Mouse (Mus musculus): ENCODE measurements around the gene Cpeb4.
A peak's percentile ranks its signal among the peaks of the same experiment; 100 is the strongest.

The Cpeb4 gene

DNA sequence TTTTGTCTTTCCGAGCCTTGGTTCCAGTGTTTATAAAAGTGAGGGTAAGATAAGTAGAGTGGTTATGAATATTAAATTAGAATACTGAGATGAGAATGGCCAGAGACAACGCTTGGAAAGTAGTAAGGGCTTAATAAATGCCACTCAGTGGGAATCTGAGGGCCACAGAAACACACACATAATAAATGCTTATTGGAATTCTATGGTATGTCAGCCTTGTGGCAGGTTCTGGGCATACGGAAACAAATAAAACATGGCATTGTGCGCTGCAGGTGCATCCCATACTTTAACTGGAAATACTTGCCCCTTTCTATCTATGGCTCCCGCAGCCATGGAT lies 24.6 kb upstream of the Cpeb4 start:
- DNase-seq, result no peak

DNA sequence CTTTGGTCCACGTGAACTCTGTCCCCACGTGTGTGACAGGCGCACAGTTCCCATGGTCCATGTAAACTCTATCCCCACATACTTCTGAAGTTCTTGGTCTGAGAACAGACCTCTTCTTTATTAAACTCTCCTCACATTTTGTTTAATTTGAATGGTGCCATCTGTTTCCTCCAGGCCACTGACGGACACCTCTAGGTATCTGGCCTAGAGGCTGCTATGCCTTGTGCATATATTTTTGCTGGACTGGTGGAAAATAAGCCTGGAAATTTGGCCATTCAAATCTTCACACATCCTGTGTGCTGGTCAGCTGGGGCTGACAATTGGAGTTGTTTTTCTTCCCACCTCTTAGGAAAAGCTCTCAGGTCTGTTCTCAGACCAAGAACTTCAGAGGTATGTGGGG lies 23.3 kb upstream of the Cpeb4 start:
- DNase-seq, result no peak

DNA sequence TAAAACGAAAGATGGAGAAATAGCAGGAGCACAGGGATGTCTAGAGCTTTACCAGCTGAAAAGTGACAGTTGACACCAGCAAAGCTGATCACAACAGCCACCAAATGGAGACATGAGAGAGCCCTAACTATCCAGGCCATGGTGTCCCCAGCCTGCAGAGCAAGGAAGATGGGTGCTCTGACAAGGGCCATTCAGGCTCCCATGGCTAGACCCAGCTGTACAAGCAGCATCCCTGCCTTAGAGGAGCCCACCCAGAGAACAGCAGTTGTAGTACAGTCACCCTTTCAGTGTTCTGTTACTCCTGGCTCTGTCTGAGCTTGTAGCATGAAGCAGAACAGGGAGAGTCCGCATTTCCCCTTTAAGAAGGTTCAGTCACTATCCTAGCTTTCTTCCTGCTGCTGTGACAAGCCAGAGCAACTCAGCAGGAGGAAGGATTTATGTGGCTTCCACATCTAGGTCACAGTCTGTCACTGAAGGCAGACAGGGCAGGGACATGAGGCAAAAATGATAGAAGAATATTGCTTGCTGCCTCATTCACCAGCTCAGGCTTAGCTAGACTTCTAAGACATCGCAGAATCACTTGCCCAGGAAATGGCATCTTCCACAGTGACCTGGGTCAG lies 21.7 kb upstream of the Cpeb4 start:
- DNase-seq, result no peak

DNA sequence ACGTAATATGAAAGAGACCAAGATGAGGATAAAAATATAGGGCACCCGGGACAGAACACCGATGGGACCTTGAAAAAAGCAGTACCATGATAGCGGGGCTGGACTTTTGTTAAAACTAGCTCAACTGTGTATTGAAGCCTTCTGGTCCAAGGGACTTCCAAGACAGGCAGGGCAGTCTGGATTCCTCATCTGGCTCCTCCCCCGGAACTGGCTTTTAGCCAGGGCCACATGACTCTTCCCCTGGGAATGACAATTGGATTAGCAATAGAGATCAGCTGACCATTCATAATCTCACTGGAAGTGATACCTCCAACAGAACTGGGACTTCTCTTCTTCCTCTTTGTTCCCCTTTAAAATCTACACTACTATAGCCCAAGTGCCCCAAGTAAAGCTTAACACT lies 21.0 kb upstream of the Cpeb4 start:
- DNase-seq, result peak; percentile 61 to 64

DNA sequence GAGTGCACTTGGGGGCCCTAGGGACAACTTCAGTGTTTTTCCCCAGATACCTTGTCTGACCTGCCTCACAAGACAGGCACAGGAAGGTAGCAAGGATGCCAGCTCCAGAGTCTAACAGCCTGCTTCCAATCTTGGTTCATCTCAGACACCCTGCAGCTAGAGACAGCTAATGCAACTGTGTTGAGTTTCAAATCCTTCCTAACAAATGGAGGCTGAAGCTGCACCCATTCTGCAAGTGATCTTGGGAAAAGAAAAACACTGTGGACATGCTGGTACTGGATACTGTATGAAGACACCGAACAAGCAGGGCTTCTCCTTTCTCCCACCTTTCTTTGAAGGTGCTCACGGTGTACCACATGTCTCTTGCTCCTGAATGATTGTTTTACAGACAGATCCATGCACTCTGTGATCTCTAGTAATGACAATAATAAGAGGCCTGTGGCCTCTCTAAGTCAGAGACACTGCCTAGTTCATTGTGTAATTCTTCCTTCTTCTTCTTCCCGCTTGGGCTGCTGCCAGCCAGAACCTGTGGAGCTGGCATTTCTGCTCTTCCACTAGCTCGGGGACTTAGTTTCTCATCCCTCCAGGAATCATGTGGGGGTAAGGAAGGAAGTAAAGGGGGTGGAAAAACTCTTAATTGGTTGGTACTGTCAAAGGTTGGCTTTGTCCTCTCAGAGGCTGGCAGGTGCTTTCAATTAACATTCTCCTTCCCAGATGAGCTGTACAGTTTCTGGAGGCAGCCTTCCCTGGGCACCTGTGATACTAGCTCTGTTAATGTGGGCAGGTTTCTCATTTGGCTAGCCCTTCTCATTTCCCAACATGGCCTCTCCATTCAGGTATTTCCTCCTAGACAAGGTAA lies 20.1 kb upstream of the Cpeb4 start:
- DNase-seq, result peak; percentile 43 to 46

DNA sequence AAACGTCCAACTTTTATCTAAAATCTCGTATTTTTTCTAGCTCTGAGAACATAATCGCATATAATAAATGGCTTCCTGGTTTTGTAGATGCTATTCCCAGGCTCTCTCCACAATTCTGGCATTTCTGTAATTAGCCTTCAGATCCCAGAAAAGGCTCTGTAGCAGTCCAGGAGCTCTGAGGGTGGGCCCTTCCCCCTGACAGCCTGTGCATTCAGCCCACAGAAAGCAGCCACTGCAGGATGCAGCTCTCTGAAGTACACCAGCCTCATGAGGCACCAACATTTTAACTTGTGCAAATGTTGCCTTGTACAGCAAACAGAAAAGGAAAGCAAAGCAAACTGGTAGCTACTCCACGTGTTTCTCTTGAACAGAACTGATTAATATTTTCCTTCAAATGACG lies 17.1 kb upstream of the Cpeb4 start:
- DNase-seq, result no peak

DNA sequence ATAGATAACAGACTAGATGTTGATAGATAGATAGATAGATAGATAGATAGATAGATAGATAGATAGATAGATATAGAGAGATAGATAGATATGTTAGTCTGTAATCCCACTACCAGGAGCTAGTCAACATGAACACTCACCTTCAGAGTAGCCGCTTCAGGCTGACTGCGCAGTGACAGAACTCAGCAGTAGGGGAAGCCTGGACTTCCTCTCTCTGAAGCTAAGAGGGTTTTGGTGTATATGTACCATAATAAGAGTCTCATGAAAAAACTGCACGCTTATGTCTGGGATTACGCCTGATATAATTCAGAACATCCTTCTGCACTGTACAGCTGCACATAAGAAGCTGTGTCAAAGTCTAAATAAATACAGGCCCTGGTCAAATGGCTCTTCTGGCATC lies 14.5 kb upstream of the Cpeb4 start:
- no peak for DNase-seq

DNA sequence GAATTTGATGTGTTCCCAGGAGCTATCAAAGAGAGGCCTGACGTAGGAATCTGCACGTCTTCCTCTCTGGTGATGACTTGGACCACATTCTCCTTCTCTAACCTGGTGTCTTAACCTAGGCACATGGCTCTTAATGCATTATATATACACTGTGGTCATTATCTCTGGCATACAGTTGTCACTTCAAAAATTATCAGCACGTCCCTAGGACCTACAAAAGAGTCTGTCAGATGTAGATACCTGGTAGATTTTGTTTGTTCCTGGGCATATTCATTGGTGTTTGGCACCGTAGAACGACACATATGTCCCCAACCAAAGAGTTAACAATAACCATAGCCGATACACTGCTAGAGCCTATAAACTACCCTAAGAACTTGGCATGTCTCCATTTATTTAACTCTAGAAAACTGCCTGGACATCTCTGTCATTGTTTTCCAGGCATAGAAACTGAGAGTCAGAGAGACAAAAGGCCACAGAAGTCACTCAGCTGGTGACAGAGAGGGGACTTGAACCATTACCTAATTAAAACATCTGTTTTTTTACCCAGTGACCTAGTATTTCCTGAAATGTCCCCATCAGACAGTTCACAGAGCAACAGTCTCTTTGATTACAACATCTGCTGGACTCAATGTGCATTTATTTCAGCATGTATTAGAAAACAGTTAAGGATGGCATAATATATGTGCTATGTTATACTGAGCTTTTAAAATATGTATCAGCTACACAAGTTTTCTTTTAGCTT lies 10.7 kb upstream of the Cpeb4 start:
- no peak for DNase-seq

DNA sequence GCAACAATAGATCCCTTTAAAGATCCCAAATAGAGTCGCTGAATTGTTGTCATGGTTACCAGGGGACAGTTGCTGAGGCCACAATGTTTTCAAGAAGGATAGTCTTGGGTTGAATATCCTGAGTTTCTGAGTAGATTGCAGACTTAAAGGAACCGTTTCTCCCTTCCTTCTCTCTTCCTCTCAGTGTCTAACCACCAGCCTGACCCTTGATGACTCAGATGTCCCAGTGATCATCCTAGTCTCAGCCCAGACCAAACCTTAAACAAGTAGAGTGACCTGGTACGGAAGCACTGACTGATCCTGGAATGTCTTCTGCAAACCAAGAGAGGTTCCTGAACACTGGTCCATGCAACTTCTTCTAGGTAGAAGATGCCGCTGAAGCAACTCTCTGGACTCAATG lies 4.0 kb upstream of the Cpeb4 start:
- DNase-seq, result no peak

DNA sequence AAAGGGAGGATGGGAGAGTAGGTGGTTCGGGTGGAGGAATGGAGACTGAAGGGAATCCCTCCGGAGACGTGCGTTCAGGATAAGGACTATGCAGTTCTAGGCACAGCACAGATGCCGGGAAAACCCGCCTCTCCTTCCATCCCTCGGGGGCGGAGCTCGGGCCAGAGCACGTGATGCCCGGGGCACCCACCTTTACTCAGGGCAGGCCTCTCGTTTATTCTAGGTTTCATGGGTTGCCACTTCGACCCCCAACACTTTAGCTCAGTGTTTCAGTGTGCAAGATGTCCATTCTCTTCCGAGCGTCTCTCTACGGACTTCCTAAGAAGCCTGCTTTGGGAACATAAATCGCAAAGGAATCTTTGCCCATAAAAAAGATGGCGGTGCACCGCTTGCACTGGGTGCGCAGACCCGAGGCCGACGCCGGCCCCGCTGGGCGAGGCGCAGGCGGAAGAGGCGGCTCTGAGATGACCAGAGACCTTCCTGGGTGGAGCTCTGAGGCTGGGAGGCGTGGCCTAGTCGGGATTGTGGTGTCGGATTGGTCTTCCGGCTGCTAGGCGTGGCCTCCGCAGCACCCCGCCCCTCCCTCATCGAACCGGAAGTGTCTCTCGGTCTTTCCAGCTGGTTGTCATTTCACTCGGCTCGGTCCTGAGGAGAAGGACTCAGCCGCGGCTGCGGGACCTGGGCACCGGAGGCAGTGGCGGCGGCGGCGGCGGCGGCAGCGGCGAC lies 1.6 kb upstream of the Cpeb4 start:
- DNase-seq, result peak; percentile 99 to 100

DNA sequence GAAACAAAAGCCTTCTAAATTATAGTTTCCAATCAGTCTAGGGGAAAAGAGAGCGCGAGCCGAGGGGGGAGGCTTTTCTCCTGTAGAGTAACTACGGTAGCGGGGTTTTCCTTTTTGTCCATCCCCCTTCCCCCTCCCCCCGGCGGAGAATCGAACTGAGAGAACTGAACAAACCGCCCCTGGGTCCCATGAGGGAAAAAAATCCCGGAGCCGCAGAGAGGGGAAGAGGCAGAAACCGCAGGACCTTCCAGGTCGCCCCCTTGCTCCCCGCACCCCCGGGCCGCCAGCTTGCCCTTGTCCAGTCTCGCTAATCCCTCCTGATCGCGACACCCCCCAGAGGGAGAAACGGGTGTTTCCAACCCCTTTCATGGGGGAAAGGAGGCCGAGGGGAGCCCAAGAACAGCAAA lies 873 bp upstream of the Cpeb4 start:
- peak; percentile 47 to 58 for DNase-seq

DNA sequence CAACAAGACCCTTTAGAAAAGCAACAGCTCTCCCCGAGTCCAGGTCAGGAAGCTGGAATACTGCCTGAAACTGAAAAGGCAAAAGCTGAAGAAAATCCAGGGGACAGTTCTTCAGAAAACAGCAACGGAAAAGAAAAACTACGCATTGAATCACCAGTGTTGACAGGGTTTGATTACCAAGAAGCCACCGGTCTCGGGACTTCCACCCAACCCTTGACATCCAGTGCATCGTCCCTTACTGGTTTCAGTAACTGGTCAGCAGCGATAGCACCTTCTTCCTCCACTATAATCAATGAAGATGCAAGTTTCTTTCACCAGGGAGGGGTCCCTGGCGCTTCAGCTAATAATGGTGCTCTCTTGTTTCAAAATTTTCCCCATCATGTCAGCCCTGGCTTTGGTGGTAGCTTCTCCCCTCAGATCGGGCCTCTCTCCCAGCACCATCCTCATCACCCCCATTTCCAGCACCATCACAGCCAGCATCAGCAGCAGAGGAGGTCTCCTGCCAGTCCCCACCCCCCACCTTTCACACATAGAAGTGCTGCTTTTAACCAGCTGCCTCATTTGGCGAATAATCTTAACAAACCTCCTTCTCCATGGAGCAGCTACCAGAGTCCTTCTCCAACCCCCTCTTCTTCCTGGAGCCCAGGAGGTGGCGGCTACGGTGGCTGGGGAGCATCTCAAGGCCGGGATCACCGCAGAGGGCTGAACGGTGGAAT lies 693 bp downstream of the Cpeb4 start:
- DNase-seq, result no peak

DNA sequence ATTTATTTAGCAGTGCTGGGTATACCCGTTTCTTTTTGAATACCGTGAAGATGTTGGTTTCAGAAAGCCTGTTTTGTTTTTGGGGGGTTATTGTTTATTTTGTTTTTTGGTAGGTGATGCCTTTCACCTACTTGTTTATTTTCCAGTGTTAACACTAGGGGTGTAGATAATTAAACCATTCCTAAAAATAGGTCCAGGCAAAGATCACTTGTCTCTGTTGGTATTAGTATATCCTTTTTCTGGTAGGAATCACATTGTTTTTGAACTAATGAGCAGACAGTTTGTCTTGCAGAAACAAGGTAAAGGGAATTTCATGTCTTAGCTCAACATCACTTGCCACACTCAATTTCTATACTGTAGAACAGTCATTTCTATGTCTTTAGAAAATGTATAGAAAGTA lies 2.1 kb downstream of the Cpeb4 start:
- DNase-seq, result no peak

DNA sequence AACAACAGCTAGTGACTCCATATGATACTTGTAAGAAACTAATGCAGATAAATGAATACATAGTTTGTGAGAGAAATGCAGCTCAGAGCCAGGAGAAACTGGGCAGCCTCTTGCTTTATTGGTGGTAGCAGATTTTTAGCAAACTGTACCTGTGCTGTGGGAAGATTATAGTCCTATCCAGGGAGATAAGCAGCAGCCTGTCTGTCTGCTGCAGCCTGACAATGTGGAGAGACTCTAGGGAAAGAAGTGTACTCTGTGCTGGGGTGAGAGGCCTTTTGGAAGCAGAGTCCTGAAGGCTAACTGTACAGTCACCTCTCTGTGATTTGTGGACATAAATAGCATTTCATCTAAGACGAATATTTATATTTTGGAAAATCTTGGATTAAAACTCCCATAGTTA lies 11.7 kb downstream of the Cpeb4 start:
- no peak for DNase-seq

DNA sequence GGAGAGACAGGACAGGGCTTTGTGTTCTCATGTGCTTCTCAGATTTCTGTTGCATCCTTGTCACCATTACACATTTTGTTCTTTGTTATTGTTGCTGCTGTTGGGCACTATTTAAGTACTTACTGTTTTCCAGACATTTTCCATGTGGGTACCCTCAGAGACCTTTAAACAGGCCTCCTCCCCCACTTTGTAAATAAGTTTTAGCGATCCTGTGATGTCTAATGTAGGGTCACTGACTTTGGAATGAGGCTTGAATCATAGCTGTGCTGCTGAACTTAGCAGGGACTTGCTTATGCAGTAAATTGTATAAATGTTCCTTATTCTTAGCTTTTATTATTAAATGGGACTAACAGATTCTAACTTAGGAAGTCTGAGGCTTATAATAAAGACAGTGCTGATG lies 13.8 kb downstream of the Cpeb4 start:
- DNase-seq, result no peak

DNA sequence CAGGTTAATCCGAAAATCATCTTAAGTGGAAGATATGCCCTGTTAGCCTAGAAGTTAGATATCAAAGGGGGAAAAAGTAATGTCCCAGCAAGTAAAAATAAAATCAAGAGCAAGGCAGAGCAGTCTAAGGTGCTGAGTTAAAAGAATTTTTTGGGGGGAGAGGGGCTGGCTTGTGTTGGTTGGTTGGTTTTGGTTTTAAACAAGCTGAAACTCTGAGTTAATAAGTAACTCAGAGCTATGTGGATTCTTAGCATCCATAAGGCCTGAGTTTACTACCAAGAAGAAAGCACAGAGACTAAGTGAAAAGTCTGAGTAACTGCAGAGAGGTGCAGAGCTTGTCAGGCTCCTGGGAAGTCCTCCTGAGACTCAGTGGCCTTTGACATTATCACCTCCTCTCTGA lies 16.2 kb downstream of the Cpeb4 start:
- no peak for DNase-seq

DNA sequence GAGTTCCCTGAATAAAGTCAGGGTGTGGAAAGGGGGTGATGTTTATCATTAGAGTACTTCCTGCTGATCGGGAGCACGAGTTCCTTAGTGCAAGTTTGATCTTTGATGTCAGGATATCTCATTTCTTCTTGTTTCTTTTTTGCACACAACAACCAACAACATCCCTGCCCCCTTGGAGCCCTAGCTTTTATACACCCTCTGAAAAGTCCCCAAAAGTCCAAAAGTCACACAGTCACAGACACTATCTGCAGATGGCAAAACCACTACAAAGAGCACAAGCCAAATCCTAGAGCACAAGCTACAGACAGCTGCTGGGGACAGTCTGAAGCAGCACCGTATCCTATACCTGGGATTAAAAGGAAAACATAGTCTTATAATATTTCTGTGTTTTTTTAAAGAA lies 20.1 kb downstream of the Cpeb4 start:
- no peak for DNase-seq

DNA sequence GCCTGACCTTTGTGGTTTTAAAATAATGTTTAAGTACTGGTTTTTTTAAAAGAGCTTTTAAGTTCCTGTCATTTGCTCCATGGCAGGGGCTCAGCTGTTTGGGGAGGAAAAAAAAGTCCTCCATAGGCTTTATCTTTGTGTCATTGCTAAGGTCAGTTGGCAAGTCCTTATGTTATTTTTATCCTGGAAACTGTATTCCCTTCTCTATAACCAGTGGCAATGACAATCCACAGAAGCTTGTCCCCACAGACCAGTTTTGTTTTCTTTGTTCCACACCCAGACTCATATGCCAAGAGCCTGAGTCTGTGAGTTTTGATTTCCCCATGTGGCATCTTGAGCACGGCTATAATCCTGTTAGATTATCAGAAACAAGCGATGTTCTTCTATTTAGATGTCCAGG lies 21.6 kb downstream of the Cpeb4 start:
- no peak for DNase-seq

DNA sequence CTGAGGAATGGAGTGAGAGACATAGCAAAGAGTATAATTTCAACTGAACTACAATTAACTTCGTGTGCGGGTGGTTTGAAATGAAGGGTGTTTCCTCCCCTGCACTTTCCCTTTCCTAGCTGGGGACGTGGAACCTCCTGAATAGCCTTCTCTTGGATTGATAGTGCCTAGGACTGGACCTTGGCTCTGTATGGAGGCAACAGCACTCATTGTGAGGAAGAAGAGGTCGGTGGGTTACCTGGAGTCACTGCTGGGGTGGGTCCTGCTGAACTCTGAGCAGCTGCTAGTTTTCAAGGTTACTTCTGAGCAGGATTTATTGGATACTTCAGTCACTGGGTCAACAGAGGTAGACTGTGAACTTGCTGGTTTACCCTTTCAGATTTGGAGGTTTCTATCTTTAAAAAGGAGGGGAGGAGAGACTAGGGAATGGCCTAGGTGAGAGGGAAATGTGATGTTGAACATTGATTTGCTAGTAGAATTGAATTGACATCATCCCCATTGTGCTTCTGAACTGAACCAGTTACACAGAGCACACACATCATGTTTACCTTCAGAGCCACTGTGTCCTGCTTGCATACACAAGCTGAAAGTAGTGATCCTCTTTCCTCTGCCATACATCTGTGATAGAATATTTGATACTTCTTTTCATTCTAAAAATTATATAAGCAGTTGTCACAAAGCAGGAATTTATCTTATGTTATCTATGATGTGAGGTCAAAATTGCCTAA lies 24.2 kb downstream of the Cpeb4 start:
- DNase-seq, result no peak

DNA sequence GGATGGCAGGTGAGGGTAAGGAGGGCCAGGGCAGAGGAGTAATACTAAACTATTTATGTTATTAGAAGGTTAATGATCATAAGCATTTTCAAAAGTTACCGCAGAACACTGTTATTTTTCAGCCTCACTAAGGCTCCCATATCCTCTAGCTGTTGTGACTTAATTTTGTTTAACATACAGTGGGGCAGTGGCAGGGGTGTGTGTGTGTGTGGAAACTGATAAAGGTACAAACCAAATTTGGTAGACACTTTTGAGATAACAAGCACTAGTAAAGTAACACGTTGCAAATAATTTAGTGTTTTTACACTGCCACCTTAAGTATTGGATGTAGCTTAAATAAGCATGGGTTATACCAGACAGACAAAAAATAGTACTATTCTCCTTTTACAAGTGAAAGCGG lies 24.9 kb downstream of the Cpeb4 start:
- no peak for DNase-seq

DNA sequence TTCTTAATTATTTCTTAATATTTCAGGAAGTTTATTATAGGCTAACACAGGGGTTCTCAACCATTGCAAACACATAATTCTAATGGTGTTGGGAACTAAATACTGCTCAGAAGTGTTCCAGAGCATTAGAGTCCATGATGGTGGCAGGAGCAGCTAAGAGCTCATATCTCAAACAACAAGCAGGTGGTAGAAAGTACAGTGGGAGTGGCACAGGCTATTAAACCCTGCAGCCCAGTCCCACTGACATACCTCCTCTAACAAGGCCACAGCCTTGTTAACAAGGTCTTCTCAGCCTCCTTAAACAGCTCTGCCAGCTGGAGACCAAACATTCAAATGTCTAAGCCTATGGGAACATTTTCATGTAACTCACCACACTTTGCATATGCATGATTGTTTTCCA lies 27.2 kb downstream of the Cpeb4 start:
- DNase-seq, result no peak

DNA sequence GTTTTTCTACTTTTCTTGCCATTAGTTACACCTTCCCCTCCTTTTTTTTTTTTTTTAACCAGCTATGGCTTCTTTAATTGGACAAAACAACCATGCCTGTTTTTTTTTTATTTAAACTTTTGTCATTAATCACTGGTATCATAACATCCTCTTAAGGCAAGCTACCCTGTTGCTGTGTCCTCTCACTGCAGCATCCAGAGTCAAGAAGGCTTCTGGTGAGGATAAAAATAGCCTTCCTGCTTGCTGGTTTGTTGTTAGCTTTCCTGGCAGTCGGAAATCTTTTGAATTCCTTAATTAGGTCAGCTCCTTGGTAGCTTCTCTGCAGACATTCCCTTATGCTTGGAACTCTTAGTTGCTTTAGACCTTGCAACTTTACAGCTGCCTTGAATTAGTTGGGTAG lies 28.7 kb downstream of the Cpeb4 start:
- peak in 1 of 2 experiments; percentile 21 for DNase-seq
